Mouse (Mus musculus): ENCODE results near the gene Col9a1.

Col9a1 gene

GRCm38 (mm10) chr1:24222231-24222630 lies 44.8 kb downstream of the Col9a1 start:
- DNase-seq (ENCODE audit: low spot score): no peak

- DNase-seq (ENCODE audit: low spot score): no peak
Measured at GRCm38 (mm10) chr1:24222981-24223612, 45.7 kb downstream of the Col9a1 start.

- no peak for DNase-seq (ENCODE audit: low spot score)
Measured at GRCm38 (mm10) chr1:24225825-24226526, 48.6 kb downstream of the Col9a1 start.

- no peak for DNase-seq (ENCODE audit: low spot score)
Measured at GRCm38 (mm10) chr1:24226941-24227711, 49.7 kb downstream of the Col9a1 start.

GRCm38 (mm10) chr1:24229552-24229951 lies 52.1 kb downstream of the Col9a1 start:
- no peak for DNase-seq (ENCODE audit: low spot score)

- DNase-seq (ENCODE audit: low spot score): no peak
Measured at GRCm38 (mm10) chr1:24230428-24230827, 53.0 kb downstream of the Col9a1 start.

GRCm38 (mm10) chr1:24231504-24232270 lies 54.3 kb downstream of the Col9a1 start:
- no peak for DNase-seq (ENCODE audit: low spot score)

GRCm38 (mm10) chr1:24236330-24236729 lies 58.9 kb downstream of the Col9a1 start:
- DNase-seq (ENCODE audit: low spot score): no peak

- DNase-seq (ENCODE audit: low spot score): no peak
Measured at GRCm38 (mm10) chr1:24240039-24240691, 62.8 kb downstream of the Col9a1 start.

- DNase-seq (ENCODE audit: low spot score): no peak
Measured at GRCm38 (mm10) chr1:24244931-24245330, 67.5 kb downstream of the Col9a1 start.

- DNase-seq (ENCODE audit: low spot score): no peak
Measured at GRCm38 (mm10) chr1:24245700-24246375, 68.4 kb downstream of the Col9a1 start.

- no peak for DNase-seq (ENCODE audit: low spot score)
Measured at GRCm38 (mm10) chr1:24248294-24249104, 71.1 kb downstream of the Col9a1 start.

GRCm38 (mm10) chr1:24249105-24249664 lies 71.8 kb downstream of the Col9a1 start:
- DNase-seq (ENCODE audit: low spot score): no peak

- no peak for DNase-seq (ENCODE audit: low spot score)
Measured at GRCm38 (mm10) chr1:24257961-24258360, 80.6 kb downstream of the Col9a1 start.

- no peak for DNase-seq (ENCODE audit: low spot score)
Measured at GRCm38 (mm10) chr1:24259419-24259818, 82.0 kb downstream of the Col9a1 start.

- no peak for DNase-seq (ENCODE audit: low spot score)
Measured at GRCm38 (mm10) chr1:24261181-24261580, 83.8 kb downstream of the Col9a1 start.

- DNase-seq (ENCODE audit: low spot score): no peak
Measured at GRCm38 (mm10) chr1:24267022-24267421, 89.6 kb downstream of the Col9a1 start.

- no peak for DNase-seq (ENCODE audit: low spot score)
Measured at GRCm38 (mm10) chr1:24286360-24286759, 109.0 kb downstream of the Col9a1 start.

- DNase-seq (ENCODE audit: low spot score): no peak
Measured at GRCm38 (mm10) chr1:24292515-24292914, 115.1 kb downstream of the Col9a1 start.

Data from T-cell, adult 2 months (primary cell).